Mouse (Mus musculus): ENCODE data around the gene Eef2k. TPM values are rescaled to one million over a fixed set of nuclear protein-coding genes. Genes with fewer than 3 reads are reported as not detected.
A peak's percentile ranks its signal among the peaks of the same experiment; 100 is the strongest.

The Eef2k gene
- 13.6 and 32.9 TPM in 2 replicates for total RNA-seq (2012; rRNA removed)

GRCm38 (mm10) chr7:120842345-120843036, at the start of gene Eef2k:
Eef2k (plus strand) TSS chr7:120842831.
- Histone ChIP-seq H3K36me3 (ENCODE audit: control insufficient read depth, insufficient read depth, low read length, poor library complexity, severe bottlenecking) (no peaks in the 10 kb centered on the region), H3K4me3 (ENCODE audit: insufficient read depth in 1 of 2, low read depth in 1 of 2, low read length in 2 of 2, poor library complexity in 1 of 2, severe bottlenecking in 1 of 2) (peak within 1 kb of the TSS; percentile 74 to 79), H3K27ac (ENCODE audit: insufficient read depth, low read depth, low read length, poor library complexity, severe bottlenecking) (no peak within 1 kb of the TSS), H3K9ac (ENCODE audit: insufficient read depth, low read depth, low read length, poor library complexity, severe bottlenecking) (peak within 1 kb of the TSS; percentile 66), H3K9me3 (ENCODE audit: control insufficient read depth, insufficient read depth, low read depth, low read length) (no peaks in the 10 kb centered on the region), H3K4me1 (ENCODE audit: control insufficient read depth in 2 of 2, insufficient read depth in 2 of 2, low read length in 2 of 2, poor library complexity in 1 of 2) (peaks cover 6 to 8% of the 10 kb centered on the region in 2 experiments; a peak in 3 of 4 replicates)
- DNase-seq (ENCODE audit: low read depth, low spot score) = peak; percentile 68
- peak; percentile 70 for TF ChIP-seq ZNF384 (IDR thresholded peaks at IDR 0.05; ENCODE audit: low read depth, low read length)
- TF ChIP-seq MAFK (IDR thresholded peaks at IDR 0.05; ENCODE audit: insufficient read depth, low read depth, low read length) = no peak
- in situ Hi-C loops (cut with MboI; ENCODE audit: low sequenced_read_pairs in 2 of 2, unreplicated experiment in 2 of 2) = loop anchor here (5.0 to 10.0 kb wide), 2 partner anchors 70 to 72 kb away; partner anchors contain the start of gene Polr3e (in 1 of the 2)

- H3K9me3 ChIP-seq (ENCODE audit: control insufficient read depth, insufficient read depth, low read depth, low read length) = no peaks in the 10 kb centered on the region
- no peak for TF ChIP-seq CHD2 (IDR thresholded peaks at IDR 0.05; ENCODE audit: low read depth, low read length)
- no peak for TF ChIP-seq ZNF384 (IDR thresholded peaks at IDR 0.05; ENCODE audit: low read depth, low read length)
- no peak for TF ChIP-seq HCFC1 (IDR thresholded peaks at IDR 0.05; ENCODE audit: borderline replicate concordance, insufficient read depth, low read length)
- no peak for TF ChIP-seq ZC3H11A (IDR thresholded peaks at IDR 0.05; ENCODE audit: borderline replicate concordance, low read depth, low read length)
- TF ChIP-seq MAFK (IDR thresholded peaks at IDR 0.05; ENCODE audit: insufficient read depth, low read depth, low read length) = no peak
- H3K9ac ChIP-seq (ENCODE audit: insufficient read depth, low read depth, low read length, poor library complexity, severe bottlenecking) = no peak overlapping the region
- H3K4me1 ChIP-seq (ENCODE audit: control insufficient read depth in 2 of 2, insufficient read depth in 2 of 2, low read length in 2 of 2, poor library complexity in 1 of 2) = no peaks in the 10 kb centered on the region
- H3K36me3 ChIP-seq (ENCODE audit: control insufficient read depth, insufficient read depth, low read length, poor library complexity, severe bottlenecking) = no peaks in the 10 kb centered on the region
- in situ Hi-C loops (cut with MboI; ENCODE audit: low sequenced_read_pairs in 2 of 2, unreplicated experiment in 2 of 2) = no loop called here
- no peak for DNase-seq (ENCODE audit: low read depth, low spot score)
- no peak overlapping the region for H3K4me3 ChIP-seq (ENCODE audit: insufficient read depth in 1 of 2, low read depth in 1 of 2, low read length in 2 of 2, poor library complexity in 1 of 2, severe bottlenecking in 1 of 2)
- no peak overlapping the region for H3K27ac ChIP-seq (ENCODE audit: insufficient read depth, low read depth, low read length, poor library complexity, severe bottlenecking)
Measured at GRCm38 (mm10) chr7:120795544-120795943, 47.1 kb upstream of the Eef2k start.

GRCm38 (mm10) chr7:120796369-120796768, 46.3 kb upstream of the Eef2k start:
- DNase-seq (ENCODE audit: low read depth, low spot score) = no peak
- Histone ChIP-seq H3K36me3 (ENCODE audit: control insufficient read depth, insufficient read depth, low read length, poor library complexity, severe bottlenecking) (no peaks in the 10 kb centered on the region), H3K27ac (ENCODE audit: insufficient read depth, low read depth, low read length, poor library complexity, severe bottlenecking) (no peak overlapping the region), H3K9me3 (ENCODE audit: control insufficient read depth, insufficient read depth, low read depth, low read length) (no peaks in the 10 kb centered on the region), H3K9ac (ENCODE audit: insufficient read depth, low read depth, low read length, poor library complexity, severe bottlenecking) (no peak overlapping the region), H3K4me1 (ENCODE audit: control insufficient read depth in 2 of 2, insufficient read depth in 2 of 2, low read length in 2 of 2, poor library complexity in 1 of 2) (no peaks in the 10 kb centered on the region), H3K4me3 (ENCODE audit: insufficient read depth in 1 of 2, low read depth in 1 of 2, low read length in 2 of 2, poor library complexity in 1 of 2, severe bottlenecking in 1 of 2) (no peak overlapping the region)
- in situ Hi-C loops (cut with MboI; ENCODE audit: low sequenced_read_pairs in 2 of 2, unreplicated experiment in 2 of 2) = no loop called here
- TF ChIP-seq CHD2 (IDR thresholded peaks at IDR 0.05; ENCODE audit: low read depth, low read length) (no peak), HCFC1 (IDR thresholded peaks at IDR 0.05; ENCODE audit: borderline replicate concordance, insufficient read depth, low read length) (no peak), MAFK (IDR thresholded peaks at IDR 0.05; ENCODE audit: insufficient read depth, low read depth, low read length) (no peak), ZNF384 (IDR thresholded peaks at IDR 0.05; ENCODE audit: low read depth, low read length) (no peak)

GRCm38 (mm10) chr7:120803268-120803667, 39.4 kb upstream of the Eef2k start:
- TF ChIP-seq MAFK (IDR thresholded peaks at IDR 0.05; ENCODE audit: insufficient read depth, low read depth, low read length) = no peak
- in situ Hi-C loops (cut with MboI; ENCODE audit: low sequenced_read_pairs in 2 of 2, unreplicated experiment in 2 of 2) = no loop called here

GRCm38 (mm10) chr7:120809705-120810104, 32.9 kb upstream of the Eef2k start:
- TF ChIP-seq MAFK (IDR thresholded peaks at IDR 0.05; ENCODE audit: insufficient read depth, low read depth, low read length) (no peak), HCFC1 (IDR thresholded peaks at IDR 0.05; ENCODE audit: borderline replicate concordance, insufficient read depth, low read length) (no peak), ZC3H11A (IDR thresholded peaks at IDR 0.05; ENCODE audit: borderline replicate concordance, low read depth, low read length) (no peak), ZNF384 (IDR thresholded peaks at IDR 0.05; ENCODE audit: low read depth, low read length) (no peak), CHD2 (IDR thresholded peaks at IDR 0.05; ENCODE audit: low read depth, low read length) (no peak)
- Histone ChIP-seq H3K4me3 (ENCODE audit: insufficient read depth in 1 of 2, low read depth in 1 of 2, low read length in 2 of 2, poor library complexity in 1 of 2, severe bottlenecking in 1 of 2) (peak overlapping the region; percentile 60 to 65), H3K4me1 (ENCODE audit: control insufficient read depth in 2 of 2, insufficient read depth in 2 of 2, low read length in 2 of 2, poor library complexity in 1 of 2) (no peaks in the 10 kb centered on the region), H3K9me3 (ENCODE audit: control insufficient read depth, insufficient read depth, low read depth, low read length) (no peaks in the 10 kb centered on the region), H3K36me3 (ENCODE audit: control insufficient read depth, insufficient read depth, low read length, poor library complexity, severe bottlenecking) (no peaks in the 10 kb centered on the region), H3K9ac (ENCODE audit: insufficient read depth, low read depth, low read length, poor library complexity, severe bottlenecking) (peak overlapping the region; percentile 66), H3K27ac (ENCODE audit: insufficient read depth, low read depth, low read length, poor library complexity, severe bottlenecking) (no peak overlapping the region)
- in situ Hi-C loops (cut with MboI; ENCODE audit: low sequenced_read_pairs in 2 of 2, unreplicated experiment in 2 of 2) = no loop called here
- no peak for DNase-seq (ENCODE audit: low read depth, low spot score)

More at GRCm38 (mm10) chr7:120803268-120803667, 39.4 kb upstream of the Eef2k start:
- Histone ChIP-seq H3K9me3 (ENCODE audit: control insufficient read depth, insufficient read depth, low read depth, low read length) (no peaks in the 10 kb centered on the region), H3K9ac (ENCODE audit: insufficient read depth, low read depth, low read length, poor library complexity, severe bottlenecking) (no peak overlapping the region), H3K4me1 (ENCODE audit: control insufficient read depth in 2 of 2, insufficient read depth in 2 of 2, low read length in 2 of 2, poor library complexity in 1 of 2) (no peaks in the 10 kb centered on the region), H3K4me3 (ENCODE audit: insufficient read depth in 1 of 2, low read depth in 1 of 2, low read length in 2 of 2, poor library complexity in 1 of 2, severe bottlenecking in 1 of 2) (no peak overlapping the region), H3K27ac (ENCODE audit: insufficient read depth, low read depth, low read length, poor library complexity, severe bottlenecking) (no peak overlapping the region), H3K36me3 (ENCODE audit: control insufficient read depth, insufficient read depth, low read length, poor library complexity, severe bottlenecking) (no peaks in the 10 kb centered on the region)
- DNase-seq (ENCODE audit: low read depth, low spot score) = no peak
